Mouse (Mus musculus) limb, embryonic 12.5 days (tissue): Measurements from ENCODE around the gene Coro2b. TPM values are rescaled to one million over a fixed set of nuclear protein-coding genes. Genes with fewer than 3 reads are reported as not detected.

Experiments used
- ATAC-seq: fragments of 200-750 bp; cut with Nextera tagmentation; 2 replicates; pipeline ENCODE4 v1.8.0; 2017; ENCODE audit warnings: low read depth, moderate TSS enrichment; ENCODE audit not compliant: insufficient number of reproducible peaks, insufficient read depth, low FRiP score, low TSS enrichment
- H3K27ac ChIP-seq: fragments of 300-500 bp; sonication (generic); 2 replicates; pipeline ENCODE4 v1.5.1; 2016; ENCODE audit warnings: mild to moderate bottlenecking, moderate library complexity
- H3K27me3 ChIP-seq: fragments of 300-500 bp; sonication (generic); 2 replicates; pipeline ENCODE4 v1.6.1; 2016; ENCODE audit warnings: mild to moderate bottlenecking, moderate library complexity
- H3K36me3 ChIP-seq: fragments of 300-500 bp; sonication (generic); 2 replicates; pipeline ENCODE4 v1.6.1; 2016; ENCODE audit warnings: mild to moderate bottlenecking, moderate library complexity
- H3K4me1 ChIP-seq: fragments of 300-500 bp; sonication (generic); replicated peaks from 2 replicates; pipeline ENCODE4 v1.6.1; 2016
- H3K4me2 ChIP-seq: fragments of 300-500 bp; sonication (generic); 2 replicates; pipeline ENCODE4 v1.6.1; 2016; ENCODE audit warnings: mild to moderate bottlenecking, moderate library complexity
- H3K4me3 ChIP-seq: fragments of 300-500 bp; sonication (generic); replicated peaks from 2 replicates; pipeline ENCODE4 v1.5.1; 2016; ENCODE audit warnings: mild to moderate bottlenecking
- H3K9ac ChIP-seq: fragments of 300-500 bp; sonication (generic); replicated peaks from 2 replicates; pipeline ENCODE4 v1.6.1; 2016; ENCODE audit warnings: mild to moderate bottlenecking, moderate library complexity
- H3K9me3 ChIP-seq: fragments of 300-500 bp; sonication (generic); 2 replicates; pipeline ENCODE4 v1.6.1; 2016; ENCODE audit warnings: mild to moderate bottlenecking, moderate library complexity
- WGBS: fragments of 180-500 bp; shearing (Covaris S2); methylation state at CpG from one replicate; pipeline ENCODE4 v1.1.7; 2016; 5-methylcytosine and 5-hydroxymethylcytosine counted together
- polyA plus RNA-seq: library from polyadenylated mRNA; unstranded; fragments of >200 nt; fragmentation: Nextera tagmentation; extraction: Ambion mirVana; gene quantifications from 2 replicates; pipeline ENCODE4 v1.2.1, GENCODE M21; 2016

Gene Coro2b
- polyA plus RNA-seq, 1 experiment from 2014 or later: 8.0 TPM

DNA sequence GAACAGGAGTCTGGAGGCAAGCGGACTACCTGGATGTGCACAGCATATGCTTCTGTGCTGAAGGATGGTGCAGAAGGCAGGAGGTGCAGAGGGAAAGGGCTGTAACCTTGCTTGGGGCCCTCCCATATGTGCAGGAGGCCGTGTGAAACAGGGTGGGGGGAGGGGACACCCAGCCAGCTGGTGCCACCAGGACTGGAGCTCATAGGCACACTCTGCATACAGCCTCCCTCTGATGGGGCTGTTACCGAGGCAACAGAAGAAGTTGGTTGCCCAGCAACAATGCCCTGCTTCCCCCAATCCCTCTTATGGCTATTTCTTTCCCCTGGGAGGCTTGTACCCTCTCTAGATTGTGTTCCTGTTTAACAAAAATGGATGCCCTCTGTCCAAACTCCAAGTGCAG is 17.8 kb upstream of the Coro2b start:
- Histone ChIP-seq H3K4me1 (peaks cover 8% of the 10 kb centered on the region), H3K36me3 (no peaks in the 10 kb centered on the region), H3K9ac (no peak overlapping the region), H3K4me3 (no peak overlapping the region), H3K27ac (no peak overlapping the region), H3K27me3 (no peaks in the 10 kb centered on the region), H3K4me2 (no peak overlapping the region), H3K9me3 (no peaks in the 10 kb centered on the region)
- 46% methylated on average over 3 of the region's 3 CpGs for WGBS
- no peak for ATAC-seq

DNA sequence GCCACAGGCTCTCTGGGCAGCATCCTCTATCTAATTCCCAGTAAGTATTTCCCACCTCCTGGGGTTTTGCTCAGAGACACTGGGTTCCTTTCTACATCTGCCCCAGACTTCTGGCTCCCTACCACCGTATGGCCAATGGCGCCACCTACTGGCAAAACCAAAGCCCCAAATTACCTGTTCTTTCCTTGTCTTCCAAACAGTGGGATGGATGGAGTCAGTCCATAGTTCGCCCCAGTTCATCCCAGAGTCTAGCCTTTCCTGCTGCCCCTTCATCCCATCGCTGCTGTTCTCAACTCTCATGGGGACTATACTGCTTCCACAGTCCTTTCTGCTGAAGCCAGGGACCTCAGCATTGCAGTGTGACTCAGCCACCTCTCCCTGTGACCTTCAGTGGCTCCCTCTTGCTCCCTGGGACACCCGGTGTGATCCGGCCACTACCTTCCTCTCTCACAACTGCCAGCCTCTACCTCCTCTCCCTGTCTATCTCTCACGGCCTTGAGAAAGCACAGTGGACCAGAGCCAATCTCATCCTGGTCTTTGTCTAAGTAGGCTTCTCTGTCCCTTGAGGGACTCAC is 16.6 kb upstream of the Coro2b start:
- Histone ChIP-seq H3K4me2 (no peak overlapping the region), H3K27me3 (no peaks in the 10 kb centered on the region), H3K9ac (no peak overlapping the region), H3K4me3 (no peak overlapping the region), H3K9me3 (no peaks in the 10 kb centered on the region), H3K36me3 (no peaks in the 10 kb centered on the region), H3K4me1 (peaks cover 8% of the 10 kb centered on the region), H3K27ac (no peak overlapping the region)
- WGBS: 38% methylated on average over 7 of the region's 7 CpGs
- ATAC-seq: no peak

- no peak for ATAC-seq
- 73% methylated on average over 3 of the region's 3 CpGs for WGBS
- Histone ChIP-seq H3K4me2 (no peak overlapping the region), H3K4me3 (no peak overlapping the region), H3K27me3 (no peaks in the 10 kb centered on the region), H3K9me3 (no peaks in the 10 kb centered on the region), H3K4me1 (peaks cover 8% of the 10 kb centered on the region), H3K36me3 (no peaks in the 10 kb centered on the region), H3K27ac (no peak overlapping the region), H3K9ac (no peak overlapping the region)
These were observed 14.7 kb upstream of the Coro2b start for GRCm38 (mm10) chr9:62551531-62551930.

- Histone ChIP-seq H3K4me1 (peaks cover 8% of the 10 kb centered on the region), H3K9ac (no peak overlapping the region), H3K9me3 (no peaks in the 10 kb centered on the region), H3K36me3 (no peaks in the 10 kb centered on the region), H3K4me3 (no peak overlapping the region), H3K4me2 (no peak overlapping the region), H3K27me3 (no peaks in the 10 kb centered on the region), H3K27ac (no peak overlapping the region)
- whole genome bisulfite sequencing: 42% methylated on average over 11 of the region's 11 CpGs
- ATAC-seq: no peak
These were observed 13.8 kb upstream of the Coro2b start for GRCm38 (mm10) chr9:62550661-62551093.

- no peaks in the 10 kb centered on the region for H3K36me3 ChIP-seq
- H3K9ac ChIP-seq: no peak overlapping the region
- peaks cover 5% of the 10 kb centered on the region for H3K27me3 ChIP-seq
- peaks cover 7% of the 10 kb centered on the region for H3K4me1 ChIP-seq
- no peak overlapping the region for H3K4me3 ChIP-seq
- no peaks in the 10 kb centered on the region for H3K9me3 ChIP-seq
- no peak overlapping the region for H3K4me2 ChIP-seq
- no peak overlapping the region for H3K27ac ChIP-seq
- WGBS: 6% methylated on average over 8 of the region's 8 CpGs
- ATAC-seq: no peak
These were observed 13.0 kb upstream of the Coro2b start for GRCm38 (mm10) chr9:62549809-62550208.

DNA sequence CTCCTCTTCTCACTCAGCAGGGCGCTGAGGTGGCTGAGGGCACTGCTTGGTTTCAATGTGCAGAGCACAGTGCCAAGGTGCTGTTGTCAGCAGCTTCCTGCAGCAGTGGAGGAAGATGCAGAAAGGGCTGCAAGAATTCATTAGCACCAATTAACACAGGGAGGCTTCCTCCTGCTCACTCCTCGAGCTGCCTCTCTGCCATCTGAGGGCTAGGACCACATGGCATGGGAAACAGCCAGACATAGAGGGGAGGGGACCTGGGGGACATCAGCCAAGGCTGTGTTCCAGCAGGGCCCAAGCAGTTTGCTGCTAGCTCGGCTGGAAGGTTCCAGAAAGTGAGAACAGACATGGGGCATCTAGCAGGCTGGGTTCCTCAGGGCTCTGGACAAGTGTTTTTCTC is 10.6 kb upstream of the Coro2b start:
- WGBS: 43% methylated on average over 3 of the region's 3 CpGs
- H3K4me2 ChIP-seq: no peak overlapping the region

DNA sequence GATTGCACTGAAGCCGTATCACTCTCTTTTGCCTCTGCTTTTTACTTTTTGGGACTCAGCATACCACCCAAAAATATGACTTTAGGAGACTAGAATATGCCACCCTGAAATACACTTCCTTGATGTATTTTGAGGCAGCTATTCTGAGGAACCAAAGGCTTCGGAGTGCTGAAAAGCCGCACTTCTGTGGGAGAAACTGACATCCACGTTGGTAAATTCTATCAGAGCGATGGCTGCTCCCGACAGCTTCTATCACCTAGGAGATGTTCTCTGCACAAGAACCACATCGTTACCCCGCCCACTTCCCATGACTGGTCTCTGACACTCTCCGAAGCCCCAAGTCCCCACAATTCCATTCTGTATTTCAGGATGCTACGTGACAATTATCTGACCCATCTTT is 8.0 kb upstream of the Coro2b start:
- Histone ChIP-seq H3K36me3 (no peaks in the 10 kb centered on the region), H3K9me3 (no peaks in the 10 kb centered on the region), H3K27ac (no peak overlapping the region), H3K4me1 (peaks cover 11% of the 10 kb centered on the region; the same call in 1 of the 2 replicates), H3K9ac (no peak overlapping the region), H3K27me3 (peaks cover 11% of the 10 kb centered on the region), H3K4me3 (no peak overlapping the region), H3K4me2 (no peak overlapping the region)
- WGBS: 70% methylated on average over 10 of the region's 10 CpGs
- ATAC-seq: no peak

More for the DNA sequence above, 10.6 kb upstream of the Coro2b start:
- H3K4me1 ChIP-seq: no peaks in the 10 kb centered on the region
- no peaks in the 10 kb centered on the region for H3K9me3 ChIP-seq
- no peaks in the 10 kb centered on the region for H3K36me3 ChIP-seq
- no peak overlapping the region for H3K9ac ChIP-seq
- H3K4me3 ChIP-seq: no peak overlapping the region
- H3K27ac ChIP-seq: no peak overlapping the region
- H3K27me3 ChIP-seq: peaks cover 11% of the 10 kb centered on the region
- no peak for ATAC-seq

GRCm38 (mm10) chr9:62543878-62544277 is 7.0 kb upstream of the Coro2b start:
- Histone ChIP-seq H3K9me3 (no peaks in the 10 kb centered on the region), H3K4me1 (peaks cover 11% of the 10 kb centered on the region; the same call in 1 of the 2 replicates), H3K27ac (no peak overlapping the region), H3K4me2 (no peak overlapping the region), H3K4me3 (no peak overlapping the region), H3K36me3 (no peaks in the 10 kb centered on the region), H3K9ac (no peak overlapping the region), H3K27me3 (peaks cover 13% of the 10 kb centered on the region)
- no peak for ATAC-seq
- WGBS: 94% methylated on average over 4 of the region's 4 CpGs

DNA sequence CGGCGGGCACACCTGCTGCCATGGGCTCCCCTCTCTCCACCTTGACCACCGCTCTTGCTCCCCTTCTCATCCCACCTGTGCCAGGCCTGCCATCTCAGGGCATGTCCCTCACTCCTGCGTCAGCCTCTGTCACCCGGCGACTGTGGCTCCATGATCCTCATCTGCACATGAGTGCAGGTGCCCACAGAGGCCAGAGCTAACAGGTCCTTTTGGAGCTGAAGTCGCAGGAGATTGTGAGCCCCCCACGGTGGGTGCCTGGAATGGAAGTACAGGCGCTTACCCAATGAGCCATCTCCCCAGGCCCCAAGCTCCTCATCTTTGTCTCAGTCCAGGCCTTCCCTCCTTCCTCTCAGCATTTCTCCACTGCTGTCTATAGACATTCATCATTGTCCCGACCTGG is 4.8 kb upstream of the Coro2b start:
- H3K9ac ChIP-seq: no peak overlapping the region
- no peak for ATAC-seq

DNA sequence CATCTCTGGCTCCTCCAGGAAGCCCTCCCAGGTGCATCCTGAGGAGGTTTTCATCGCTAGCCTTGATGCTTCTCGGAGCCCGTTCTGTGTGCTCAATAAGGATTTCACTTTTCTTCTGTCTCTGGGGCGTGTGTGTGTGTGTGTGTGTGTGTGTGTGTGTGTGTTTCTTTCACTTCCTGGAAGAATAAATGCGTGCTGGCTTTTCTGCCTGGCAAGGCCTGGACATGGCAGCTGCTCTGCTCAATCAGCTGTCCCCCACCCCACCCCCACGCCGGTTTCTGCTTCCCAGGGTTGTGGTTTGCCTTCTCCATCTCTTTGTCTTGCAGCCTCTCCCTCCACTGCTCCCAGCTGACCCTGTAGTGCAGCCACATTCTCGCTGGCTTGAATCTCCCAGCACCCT is 4.3 kb upstream of the Coro2b start:
- 55% methylated on average over 8 of the region's 8 CpGs for WGBS

More for the DNA sequence above, 4.8 kb upstream of the Coro2b start:
- peaks cover 32% of the 10 kb centered on the region for H3K27me3 ChIP-seq
- no peaks in the 10 kb centered on the region for H3K36me3 ChIP-seq
- no peak overlapping the region for H3K4me2 ChIP-seq
- 65% methylated on average over 10 of the region's 10 CpGs for WGBS
- H3K4me1 ChIP-seq: peaks cover 15% of the 10 kb centered on the region
- H3K27ac ChIP-seq: peak overlapping the region; percentile 45; the same call in 1 of the 2 replicates
- no peak overlapping the region for H3K4me3 ChIP-seq
- H3K9me3 ChIP-seq: no peaks in the 10 kb centered on the region

GRCm38 (mm10) chr9:62540736-62541135 is 3.9 kb upstream of the Coro2b start:
- Histone ChIP-seq H3K4me1 (peaks cover 21% of the 10 kb centered on the region), H3K4me2 (no peak overlapping the region), H3K9me3 (no peaks in the 10 kb centered on the region), H3K9ac (no peak overlapping the region), H3K27ac (peak overlapping the region; percentile 45; the same call in 1 of the 2 replicates), H3K4me3 (no peak overlapping the region), H3K27me3 (peaks cover 40% of the 10 kb centered on the region), H3K36me3 (no peaks in the 10 kb centered on the region)
- ATAC-seq: no peak
- 63% methylated on average over 10 of the region's 10 CpGs for WGBS

More for the DNA sequence above, 4.3 kb upstream of the Coro2b start:
- Histone ChIP-seq H3K9me3 (no peaks in the 10 kb centered on the region), H3K27me3 (peaks cover 35% of the 10 kb centered on the region), H3K9ac (no peak overlapping the region), H3K27ac (peak overlapping the region; percentile 45; the same call in 1 of the 2 replicates), H3K36me3 (no peaks in the 10 kb centered on the region), H3K4me1 (peaks cover 16% of the 10 kb centered on the region), H3K4me2 (no peak overlapping the region), H3K4me3 (no peak overlapping the region)
- ATAC-seq: no peak

DNA sequence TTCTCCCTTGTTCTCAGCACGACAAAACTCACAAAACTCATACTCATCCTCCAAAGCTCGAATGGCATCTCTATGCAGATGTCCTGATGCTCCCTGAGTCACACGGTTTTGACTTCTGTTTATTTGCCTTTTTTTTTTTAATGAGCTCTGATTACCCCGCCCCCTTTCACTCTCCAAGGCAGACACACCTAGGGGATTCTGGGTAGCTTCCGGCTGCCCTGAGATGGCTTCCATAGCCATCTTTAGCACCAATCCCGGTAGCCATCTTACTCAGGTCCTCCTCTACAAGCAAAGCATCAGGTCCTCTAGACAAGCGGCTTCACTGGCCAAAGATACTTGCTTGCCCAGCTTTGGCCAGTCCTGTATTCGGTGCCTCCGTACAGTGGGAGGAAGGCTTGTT is 3.3 kb upstream of the Coro2b start:
- H3K27ac ChIP-seq: no peak overlapping the region

More for the DNA sequence above, 3.3 kb upstream of the Coro2b start:
- Histone ChIP-seq H3K9me3 (no peaks in the 10 kb centered on the region), H3K9ac (no peak overlapping the region), H3K27me3 (peaks cover 43% of the 10 kb centered on the region), H3K4me1 (peaks cover 23% of the 10 kb centered on the region), H3K36me3 (no peaks in the 10 kb centered on the region), H3K4me2 (no peak overlapping the region), H3K4me3 (no peak overlapping the region)
- ATAC-seq: no peak
- 83% methylated on average over 9 of the region's 9 CpGs for WGBS
